Mouse (Mus musculus): ENCODE data around the gene Sorl1. TPM values are rescaled to one million over a fixed set of nuclear protein-coding genes. Genes with fewer than 3 reads are reported as not detected.

Sorl1 gene
- polyA plus RNA-seq, 2 experiments = 7.9 to 8.2 TPM

DNA sequence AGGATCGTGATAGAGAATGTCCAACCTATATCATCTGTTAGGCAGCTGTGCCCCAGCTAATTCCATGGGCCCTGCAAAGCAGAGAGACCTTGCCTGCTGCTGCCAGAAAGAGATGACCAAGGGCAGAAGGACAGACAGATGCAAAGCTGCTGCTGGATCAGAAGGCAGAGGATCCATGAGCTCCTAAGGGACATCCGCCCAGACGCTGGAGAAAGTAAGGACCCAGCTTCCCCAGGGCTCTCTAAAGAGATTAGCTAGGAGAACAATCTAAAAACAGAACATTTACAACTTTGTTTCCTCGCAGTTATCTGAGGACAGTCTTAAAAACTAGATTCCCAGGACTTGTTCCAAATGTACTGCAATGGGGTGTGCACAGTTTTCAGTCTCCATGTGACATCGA, 131.3 kb downstream of the Sorl1 start:
- WGBS = 86% methylated on average over 5 of the region's 5 CpGs
- ATAC-seq (ENCODE audit: low FRiP score, low read depth) (no peak), DNase-seq (ENCODE audit: low spot score) (no peak)
- no peak overlapping the region for H3K9ac ChIP-seq (ENCODE audit: low read depth, low read length, severe bottlenecking)
- H3K4me2 ChIP-seq (replicated peaks; ENCODE audit: low read depth, low read length, severe bottlenecking) = no peak overlapping the region
- no peaks in the 10 kb centered on the region for H3K4me1 ChIP-seq (ENCODE audit: control insufficient read depth, insufficient read depth, low read length)
- H3K27ac ChIP-seq (replicated peaks; ENCODE audit: low read depth, low read length) = no peak overlapping the region
- H3K9me3 ChIP-seq (ENCODE audit: control insufficient read depth, low read length) = no peaks in the 10 kb centered on the region
- H3K36me3 ChIP-seq (ENCODE audit: control insufficient read depth, insufficient read depth, low read length) = 0 out of 2 replicates have a peak, but pooled peaks cover 3% of the 10 kb centered on the region
- no peak for TF ChIP-seq POLR2A (IDR thresholded peaks at IDR 0.05; ENCODE audit: borderline replicate concordance, extremely low read depth, insufficient read depth, insufficient read length)
- no peak overlapping the region for H3K4me3 ChIP-seq (replicated peaks; ENCODE audit: low read length)
- no peaks in the 10 kb centered on the region for H3K27me3 ChIP-seq (ENCODE audit: control insufficient read depth, insufficient read depth, low read length)

DNA sequence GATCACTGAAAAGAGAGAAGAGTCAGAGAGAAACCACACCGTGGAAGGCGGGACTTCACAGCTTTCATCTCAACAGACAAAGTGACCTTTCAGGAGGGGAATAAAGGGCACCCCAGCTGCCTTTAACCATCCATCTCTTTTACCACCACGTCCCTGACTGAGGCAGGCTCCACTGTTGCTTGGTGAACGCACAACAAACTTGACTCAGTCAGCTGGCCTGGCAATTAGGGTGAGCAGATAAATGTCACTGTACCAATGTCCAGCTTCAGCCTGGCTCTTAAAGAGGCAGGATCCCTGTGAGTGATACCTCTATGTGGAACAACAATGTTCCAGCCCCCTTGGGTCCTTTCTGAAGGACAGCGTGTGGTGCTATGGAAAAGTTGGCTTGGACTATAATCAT, 138.5 kb downstream of the Sorl1 start:
- no peak overlapping the region for H3K4me3 ChIP-seq (replicated peaks; ENCODE audit: low read length)
- no peaks in the 10 kb centered on the region for H3K27me3 ChIP-seq (ENCODE audit: control insufficient read depth, insufficient read depth, low read length)
- H3K4me1 ChIP-seq (ENCODE audit: control insufficient read depth, insufficient read depth, low read length) = no peaks in the 10 kb centered on the region
- H3K9ac ChIP-seq (ENCODE audit: low read depth, low read length, severe bottlenecking) = no peak overlapping the region
- WGBS = 66% methylated on average over 5 of the region's 5 CpGs
- no peak overlapping the region for H3K27ac ChIP-seq (replicated peaks; ENCODE audit: low read depth, low read length)
- H3K4me2 ChIP-seq (replicated peaks; ENCODE audit: low read depth, low read length, severe bottlenecking) = no peak overlapping the region
- no peaks in the 10 kb centered on the region for H3K9me3 ChIP-seq (ENCODE audit: control insufficient read depth, low read length)
- peaks cover 7% of the 10 kb centered on the region; the same call in 1 of the 2 replicates for H3K36me3 ChIP-seq (ENCODE audit: control insufficient read depth, insufficient read depth, low read length)
- DNase-seq (ENCODE audit: low spot score) = no peak
- ATAC-seq (ENCODE audit: low FRiP score, low read depth) = no peak
- TF ChIP-seq POLR2A (IDR thresholded peaks at IDR 0.05; ENCODE audit: borderline replicate concordance, extremely low read depth, insufficient read depth, insufficient read length) = no peak

DNA sequence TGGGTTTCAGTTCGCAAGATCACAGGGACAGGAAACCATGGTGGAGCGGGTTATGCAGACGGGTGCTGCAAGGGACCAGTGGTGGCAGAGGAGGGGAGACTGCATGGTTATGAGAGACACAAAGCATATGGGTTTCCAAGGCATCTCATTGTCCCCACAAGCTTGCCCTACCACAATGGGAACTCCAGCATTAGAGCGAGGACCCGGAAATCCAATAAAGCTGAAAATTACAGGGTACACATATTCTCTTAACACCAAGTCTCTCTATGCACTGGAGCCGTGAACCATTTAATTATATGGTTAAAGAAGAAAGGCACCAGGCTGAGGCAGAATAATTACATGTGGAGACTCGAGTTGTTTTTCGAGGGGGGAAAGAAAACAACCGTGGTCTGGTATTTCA, 139.0 kb downstream of the Sorl1 start:
- Histone ChIP-seq H3K36me3 (ENCODE audit: control insufficient read depth, insufficient read depth, low read length) (peaks cover 7% of the 10 kb centered on the region; the same call in 1 of the 2 replicates), H3K9me3 (ENCODE audit: control insufficient read depth, low read length) (no peaks in the 10 kb centered on the region), H3K27me3 (ENCODE audit: control insufficient read depth, insufficient read depth, low read length) (no peaks in the 10 kb centered on the region), H3K9ac (ENCODE audit: low read depth, low read length, severe bottlenecking) (no peak overlapping the region), H3K4me2 (replicated peaks; ENCODE audit: low read depth, low read length, severe bottlenecking) (no peak overlapping the region), H3K4me1 (ENCODE audit: control insufficient read depth, insufficient read depth, low read length) (no peaks in the 10 kb centered on the region), H3K4me3 (replicated peaks; ENCODE audit: low read length) (no peak overlapping the region), H3K27ac (replicated peaks; ENCODE audit: low read depth, low read length) (no peak overlapping the region)
- no peak for TF ChIP-seq POLR2A (IDR thresholded peaks at IDR 0.05; ENCODE audit: borderline replicate concordance, extremely low read depth, insufficient read depth, insufficient read length)
- DNase-seq (ENCODE audit: low spot score) = no peak
- ATAC-seq (ENCODE audit: low FRiP score, low read depth) = no peak
- 60% methylated on average over 9 of the region's 9 CpGs for WGBS

GRCm38 (mm10) chr9:41984306-41984705, 139.8 kb downstream of the Sorl1 start:
- no peaks in the 10 kb centered on the region for H3K27me3 ChIP-seq (ENCODE audit: control insufficient read depth, insufficient read depth, low read length)
- ATAC-seq (ENCODE audit: low FRiP score, low read depth) (no peak), DNase-seq (ENCODE audit: low spot score) (no peak)
- WGBS = 81% methylated on average over 11 of the region's 11 CpGs
- H3K36me3 ChIP-seq (ENCODE audit: control insufficient read depth, insufficient read depth, low read length) = peaks cover 7% of the 10 kb centered on the region; the same call in 1 of the 2 replicates
- no peak overlapping the region for H3K27ac ChIP-seq (replicated peaks; ENCODE audit: low read depth, low read length)
- no peak overlapping the region for H3K4me3 ChIP-seq (replicated peaks; ENCODE audit: low read length)
- no peak overlapping the region for H3K4me2 ChIP-seq (replicated peaks; ENCODE audit: low read depth, low read length, severe bottlenecking)
- H3K9me3 ChIP-seq (ENCODE audit: control insufficient read depth, low read length) = no peaks in the 10 kb centered on the region
- no peak for TF ChIP-seq POLR2A (IDR thresholded peaks at IDR 0.05; ENCODE audit: borderline replicate concordance, extremely low read depth, insufficient read depth, insufficient read length)
- no peak overlapping the region for H3K9ac ChIP-seq (ENCODE audit: low read depth, low read length, severe bottlenecking)
- H3K4me1 ChIP-seq (ENCODE audit: control insufficient read depth, insufficient read depth, low read length) = no peaks in the 10 kb centered on the region

- ATAC-seq (ENCODE audit: low FRiP score, low read depth) (no peak), DNase-seq (ENCODE audit: low spot score) (no peak)
- no peak overlapping the region for H3K9ac ChIP-seq (ENCODE audit: low read depth, low read length, severe bottlenecking)
- no peaks in the 10 kb centered on the region for H3K27me3 ChIP-seq (ENCODE audit: control insufficient read depth, insufficient read depth, low read length)
- H3K36me3 ChIP-seq (ENCODE audit: control insufficient read depth, insufficient read depth, low read length) = peaks cover 6% of the 10 kb centered on the region; the same call in 1 of the 2 replicates
- H3K27ac ChIP-seq (replicated peaks; ENCODE audit: low read depth, low read length) = no peak overlapping the region
- no peaks in the 10 kb centered on the region for H3K9me3 ChIP-seq (ENCODE audit: control insufficient read depth, low read length)
- TF ChIP-seq POLR2A (IDR thresholded peaks at IDR 0.05; ENCODE audit: borderline replicate concordance, extremely low read depth, insufficient read depth, insufficient read length) = no peak
- H3K4me3 ChIP-seq (replicated peaks; ENCODE audit: low read length) = no peak overlapping the region
- H3K4me1 ChIP-seq (ENCODE audit: control insufficient read depth, insufficient read depth, low read length) = no peaks in the 10 kb centered on the region
- 92% methylated on average over 3 of the region's 3 CpGs for WGBS
- no peak overlapping the region for H3K4me2 ChIP-seq (replicated peaks; ENCODE audit: low read depth, low read length, severe bottlenecking)
These were observed 140.8 kb downstream of the Sorl1 start for GRCm38 (mm10) chr9:41983286-41983685.

DNA sequence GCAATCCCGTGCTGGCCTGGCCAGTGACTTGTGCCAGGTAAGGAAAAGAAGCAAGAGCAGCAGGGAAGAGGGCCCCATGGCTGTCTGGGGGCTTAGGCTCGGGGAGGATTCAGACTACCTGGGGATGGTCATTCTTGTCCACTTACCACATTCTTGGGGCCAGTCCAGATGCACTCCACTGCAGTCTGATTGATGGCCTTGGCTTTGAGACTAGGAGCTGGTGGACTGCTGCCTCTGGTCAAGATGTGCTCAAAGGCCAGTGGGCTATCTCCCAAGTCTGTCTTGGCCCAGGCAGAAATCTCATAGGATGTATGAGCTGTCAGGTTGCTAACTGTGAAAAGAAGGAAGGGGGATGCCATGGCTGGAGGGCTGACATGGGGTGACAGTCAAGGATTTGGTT, 141.3 kb downstream of the Sorl1 start:
- Histone ChIP-seq H3K4me3 (replicated peaks; ENCODE audit: low read length) (no peak overlapping the region), H3K9me3 (ENCODE audit: control insufficient read depth, low read length) (no peaks in the 10 kb centered on the region), H3K36me3 (ENCODE audit: control insufficient read depth, insufficient read depth, low read length) (peaks cover 4% of the 10 kb centered on the region; the same call in 1 of the 2 replicates), H3K27ac (replicated peaks; ENCODE audit: low read depth, low read length) (no peak overlapping the region), H3K9ac (ENCODE audit: low read depth, low read length, severe bottlenecking) (no peak overlapping the region), H3K27me3 (ENCODE audit: control insufficient read depth, insufficient read depth, low read length) (no peaks in the 10 kb centered on the region), H3K4me2 (replicated peaks; ENCODE audit: low read depth, low read length, severe bottlenecking) (no peak overlapping the region), H3K4me1 (ENCODE audit: control insufficient read depth, insufficient read depth, low read length) (no peaks in the 10 kb centered on the region)
- DNase-seq (ENCODE audit: low spot score) (no peak), ATAC-seq (ENCODE audit: low FRiP score, low read depth) (no peak)
- no peak for TF ChIP-seq POLR2A (IDR thresholded peaks at IDR 0.05; ENCODE audit: borderline replicate concordance, extremely low read depth, insufficient read depth, insufficient read length)
- 83% methylated on average over 2 of the region's 2 CpGs for WGBS
